Mouse (Mus musculus): Measurements from ENCODE around the gene 5031439G07Rik. TPM values are rescaled to one million over a fixed set of nuclear protein-coding genes. Genes with fewer than 3 reads are reported as not detected.

5031439G07Rik gene
- polyA plus RNA-seq, 1 experiment from 2014 or later: 5.0 TPM

GRCm38 (mm10) chr15:85016951-85017664 is 28.8 kb upstream of the 5031439G07Rik start, which contains the start of gene Upk3a:
Gene Upk3a, plus strand, starts transcription at chr15:85017141.
- no peaks in the 10 kb centered on the region for H3K36me3 ChIP-seq
- H3K9ac ChIP-seq: no peak within 1 kb of the TSS
- ATAC-seq (replicated peaks; ENCODE audit: insufficient number of reproducible peaks, insufficient read depth, low FRiP score, low read depth): no peak
- H3K4me2 ChIP-seq: no peak within 1 kb of the TSS
- peaks cover 24% of the 10 kb centered on the region for H3K4me1 ChIP-seq (replicated peaks)
- no peaks in the 10 kb centered on the region for H3K9me3 ChIP-seq (replicated peaks)
- no peak within 1 kb of the TSS for H3K4me3 ChIP-seq
- 14% methylated on average over 21 of the region's 21 CpGs for WGBS
- no peak within 1 kb of the TSS for H3K27ac ChIP-seq
- H3K27me3 ChIP-seq: peaks cover 27% of the 10 kb centered on the region; the same call in 1 of the 2 replicates

- no peak overlapping the region for H3K27ac ChIP-seq
- H3K9me3 ChIP-seq (replicated peaks): no peaks in the 10 kb centered on the region
- no peaks in the 10 kb centered on the region for H3K36me3 ChIP-seq
- no peak for ATAC-seq (replicated peaks; ENCODE audit: insufficient number of reproducible peaks, insufficient read depth, low FRiP score, low read depth)
- H3K27me3 ChIP-seq: peaks cover 22% of the 10 kb centered on the region; the same call in 1 of the 2 replicates
- H3K4me3 ChIP-seq: no peak overlapping the region
- peaks cover 29% of the 10 kb centered on the region for H3K4me1 ChIP-seq (replicated peaks)
- no peak overlapping the region for H3K4me2 ChIP-seq
- no peak overlapping the region for H3K9ac ChIP-seq
- 41% methylated on average over 11 of the region's 11 CpGs for WGBS
Measured at GRCm38 (mm10) chr15:85015771-85016170, 27.4 kb upstream of the 5031439G07Rik start.

- no peak for ATAC-seq (replicated peaks; ENCODE audit: insufficient number of reproducible peaks, insufficient read depth, low FRiP score, low read depth)
- H3K4me3 ChIP-seq: no peak overlapping the region
- no peaks in the 10 kb centered on the region for H3K36me3 ChIP-seq
- H3K27me3 ChIP-seq: peaks cover 12% of the 10 kb centered on the region; the same call in 1 of the 2 replicates
- H3K4me1 ChIP-seq (replicated peaks): peaks cover 29% of the 10 kb centered on the region
- H3K27ac ChIP-seq: peak overlapping the region; percentile 49
- no peak overlapping the region for H3K9ac ChIP-seq
- 28% methylated on average over 2 of the region's 2 CpGs for WGBS
- H3K4me2 ChIP-seq: peak overlapping the region; percentile 42
- no peaks in the 10 kb centered on the region for H3K9me3 ChIP-seq (replicated peaks)
Measured at GRCm38 (mm10) chr15:85012662-85013054, 24.3 kb upstream of the 5031439G07Rik start.

- peaks cover 7% of the 10 kb centered on the region; the same call in 1 of the 2 replicates for H3K27me3 ChIP-seq
- no peak for ATAC-seq (replicated peaks; ENCODE audit: insufficient number of reproducible peaks, insufficient read depth, low FRiP score, low read depth)
- H3K4me3 ChIP-seq: no peak overlapping the region
- H3K9me3 ChIP-seq (replicated peaks): no peaks in the 10 kb centered on the region
- peak overlapping the region; percentile 49 for H3K27ac ChIP-seq
- peak overlapping the region; percentile 42 for H3K4me2 ChIP-seq
- peaks cover 29% of the 10 kb centered on the region for H3K4me1 ChIP-seq (replicated peaks)
- 28% methylated on average over 19 of the region's 19 CpGs for WGBS
- no peak overlapping the region for H3K9ac ChIP-seq
- no peaks in the 10 kb centered on the region for H3K36me3 ChIP-seq
Measured at GRCm38 (mm10) chr15:85011895-85012661, 23.7 kb upstream of the 5031439G07Rik start.

GRCm38 (mm10) chr15:85009666-85010065 is 21.3 kb upstream of the 5031439G07Rik start:
- Histone ChIP-seq H3K4me1 (replicated peaks) (peaks cover 15% of the 10 kb centered on the region), H3K4me2 (no peak overlapping the region), H3K27ac (no peak overlapping the region), H3K9ac (no peak overlapping the region), H3K36me3 (no peaks in the 10 kb centered on the region), H3K4me3 (no peak overlapping the region), H3K27me3 (no peaks in the 10 kb centered on the region), H3K9me3 (replicated peaks) (no peaks in the 10 kb centered on the region)
- 55% methylated on average over 8 of the region's 8 CpGs for whole genome bisulfite sequencing
- ATAC-seq (replicated peaks; ENCODE audit: insufficient number of reproducible peaks, insufficient read depth, low FRiP score, low read depth): no peak

- H3K4me1 ChIP-seq (replicated peaks): no peaks in the 10 kb centered on the region
- no peaks in the 10 kb centered on the region; the same call in 1 of the 2 replicates for H3K27me3 ChIP-seq
- no peak; the same call in 1 of the 2 replicates for ATAC-seq (replicated peaks; ENCODE audit: insufficient number of reproducible peaks, insufficient read depth, low FRiP score, low read depth)
- H3K9me3 ChIP-seq (replicated peaks): no peaks in the 10 kb centered on the region
- H3K36me3 ChIP-seq: no peaks in the 10 kb centered on the region
- no peak overlapping the region for H3K9ac ChIP-seq
- H3K4me3 ChIP-seq: no peak overlapping the region
- no peak overlapping the region for H3K27ac ChIP-seq
- no peak overlapping the region for H3K4me2 ChIP-seq
- 17% methylated on average over 29 of the region's 29 CpGs for WGBS
Measured at GRCm38 (mm10) chr15:85000984-85001982, 12.9 kb upstream of the 5031439G07Rik start.

- no peak for ATAC-seq (replicated peaks; ENCODE audit: insufficient number of reproducible peaks, insufficient read depth, low FRiP score, low read depth)
- no peak overlapping the region for H3K4me2 ChIP-seq
- H3K36me3 ChIP-seq: no peaks in the 10 kb centered on the region
- H3K4me3 ChIP-seq: no peak overlapping the region
- H3K4me1 ChIP-seq (replicated peaks): no peaks in the 10 kb centered on the region
- H3K9ac ChIP-seq: no peak overlapping the region
- H3K27me3 ChIP-seq: no peaks in the 10 kb centered on the region; the same call in 1 of the 2 replicates
- no peak overlapping the region for H3K27ac ChIP-seq
- WGBS: 61% methylated on average over 7 of the region's 7 CpGs
- H3K9me3 ChIP-seq (replicated peaks): no peaks in the 10 kb centered on the region
Measured at GRCm38 (mm10) chr15:84999911-85000310, 11.6 kb upstream of the 5031439G07Rik start.

GRCm38 (mm10) chr15:84997768-84998454 is 9.6 kb upstream of the 5031439G07Rik start:
- Histone ChIP-seq H3K27ac (no peak overlapping the region), H3K9me3 (replicated peaks) (no peaks in the 10 kb centered on the region), H3K4me3 (no peak overlapping the region), H3K4me1 (replicated peaks) (peaks cover 3% of the 10 kb centered on the region; the same call in 1 of the 2 replicates), H3K9ac (no peak overlapping the region), H3K36me3 (no peaks in the 10 kb centered on the region), H3K4me2 (no peak overlapping the region), H3K27me3 (no peaks in the 10 kb centered on the region; the same call in 1 of the 2 replicates)
- ATAC-seq (replicated peaks; ENCODE audit: insufficient number of reproducible peaks, insufficient read depth, low FRiP score, low read depth): no peak
- WGBS: 57% methylated on average over 14 of the region's 14 CpGs

- no peak overlapping the region for H3K27ac ChIP-seq
- no peaks in the 10 kb centered on the region for H3K9me3 ChIP-seq (replicated peaks)
- peaks cover 3% of the 10 kb centered on the region; the same call in 1 of the 2 replicates for H3K4me1 ChIP-seq (replicated peaks)
- no peak overlapping the region for H3K4me3 ChIP-seq
- WGBS: 0% methylated on average over 1 of the region's 1 CpGs
- H3K27me3 ChIP-seq: no peaks in the 10 kb centered on the region; the same call in 1 of the 2 replicates
- no peak overlapping the region for H3K4me2 ChIP-seq
- no peaks in the 10 kb centered on the region for H3K36me3 ChIP-seq
- ATAC-seq (replicated peaks; ENCODE audit: insufficient number of reproducible peaks, insufficient read depth, low FRiP score, low read depth): 0 out of 2 replicates have a peak, but pooled peaks have one; percentile 39
- H3K9ac ChIP-seq: no peak overlapping the region
Measured at GRCm38 (mm10) chr15:84995967-84996366, 7.6 kb upstream of the 5031439G07Rik start.

GRCm38 (mm10) chr15:84995041-84995440 is 6.7 kb upstream of the 5031439G07Rik start:
- H3K27me3 ChIP-seq: no peaks in the 10 kb centered on the region; the same call in 1 of the 2 replicates
- H3K4me3 ChIP-seq: no peak overlapping the region
- H3K9ac ChIP-seq: no peak overlapping the region
- H3K27ac ChIP-seq: no peak overlapping the region
- H3K9me3 ChIP-seq (replicated peaks): no peaks in the 10 kb centered on the region
- 28% methylated on average over 6 of the region's 6 CpGs for WGBS
- H3K4me2 ChIP-seq: no peak overlapping the region
- H3K4me1 ChIP-seq (replicated peaks): peaks cover 3% of the 10 kb centered on the region; the same call in 1 of the 2 replicates
- no peaks in the 10 kb centered on the region for H3K36me3 ChIP-seq
- no peak for ATAC-seq (replicated peaks; ENCODE audit: insufficient number of reproducible peaks, insufficient read depth, low FRiP score, low read depth)
